Mouse (Mus musculus) MEL (cell line): ENCODE measurements around the gene Grip1. TPM values are rescaled to one million over a fixed set of nuclear protein-coding genes. Genes with fewer than 3 reads are reported as not detected.
A peak's percentile ranks its signal among the peaks of the same experiment; 100 is the strongest.

ENCODE experiments used
- DNase-seq: peaks from one replicate; pipeline ENCODE4 v3.0.0; 2011; ENCODE audit warnings: low read depth, low spot score
- H3K27ac ChIP-seq: 2 replicates; pipeline ENCODE4 v1.5.1; 2012; ENCODE audit warnings: low read depth, mild to moderate bottlenecking, control low read depth, low read length, moderate library complexity; ENCODE audit not compliant: control insufficient read depth
- H3K27me3 ChIP-seq, 2 experiments: fragments of 150-350 bp in 1 of 2; sonication (generic) in 1 of 2; 2 replicates each; pipeline ENCODE4 v1.6.1; 2012; ENCODE audit warnings: low read length in 2 of 2, mild to moderate bottlenecking in 2 of 2, improper control_type of control experiment in 1 of 2, moderate library complexity in 1 of 2; ENCODE audit not compliant: insufficient read depth in 2 of 2, control insufficient read depth in 1 of 2
- H3K36me3 ChIP-seq, 2 experiments: 2 replicates each; pipeline ENCODE4 v1.6.1; 2012 to 2014; ENCODE audit warnings: low read length in 2 of 2, improper control_type of control experiment in 1 of 2, inconsistent platforms in 1 of 2, mild to moderate bottlenecking in 1 of 2; ENCODE audit not compliant: insufficient read depth in 2 of 2, control insufficient read depth in 1 of 2
- H3K4me1 ChIP-seq, 2 experiments: fragments of 150-350 bp in 1 of 2; sonication (generic) in 1 of 2; 2 replicates each; pipeline ENCODE4 v1.6.1; 2012; ENCODE audit warnings: low read length in 2 of 2, improper control_type of control experiment in 1 of 2, mild to moderate bottlenecking in 1 of 2; ENCODE audit not compliant: insufficient read depth in 2 of 2, control insufficient read depth in 1 of 2
- H3K4me3 ChIP-seq, 2 experiments: fragments of 150-350 bp in 1 of 2; sonication (generic) in 1 of 2; 2 replicates each; pipeline ENCODE4 v1.5.1; 2012; ENCODE audit warnings: low read depth in 2 of 2, low read length in 2 of 2, mild to moderate bottlenecking in 2 of 2, moderate library complexity in 2 of 2, control low read depth in 1 of 2, improper control_type of control experiment in 1 of 2; ENCODE audit not compliant: control insufficient read depth in 1 of 2, insufficient read depth in 1 of 2
- H3K79me2 ChIP-seq: 2 replicates; pipeline ENCODE4 v1.6.1; 2012; ENCODE audit warnings: mild to moderate bottlenecking, low read length, moderate library complexity; ENCODE audit not compliant: control insufficient read depth, poor library complexity, insufficient read depth
- H3K9ac ChIP-seq: 2 replicates; pipeline ENCODE4 v1.6.1; 2012; ENCODE audit warnings: low read depth, mild to moderate bottlenecking, control low read depth, low read length, moderate library complexity; ENCODE audit not compliant: control insufficient read depth, poor library complexity, severe bottlenecking
- H3K9me3 ChIP-seq: fragments of 150-350 bp; sonication (generic); replicated peaks from 2 replicates; pipeline ENCODE4 v1.6.1; 2012; ENCODE audit warnings: mild to moderate bottlenecking, low read length, improper control_type of control experiment, moderate library complexity; ENCODE audit not compliant: insufficient read depth
- BHLHE40 ChIP-seq: IDR thresholded peaks from 2 replicates; pipeline ENCODE4 v1.6.1; 2012; ENCODE audit warnings: low read depth, mild to moderate bottlenecking, inconsistent platforms, low read length, improper control_type of control experiment, borderline replicate concordance
- CTCF ChIP-seq, 3 experiments: IDR thresholded peaks in 2 of 3; conservative IDR thresholded peaks in 1 of 3; 2 replicates each; pipeline ENCODE4 v1.5.1; 2011 to 2012; ENCODE audit warnings: low read length in 3 of 3, low read depth in 2 of 3, mild to moderate bottlenecking in 2 of 3, improper control_type of control experiment in 1 of 3, inconsistent platforms in 1 of 3, mixed read lengths in 1 of 3, moderate library complexity in 1 of 3; ENCODE audit not compliant: control insufficient read depth in 1 of 3, insufficient read depth in 1 of 3, poor library complexity in 1 of 3, severe bottlenecking in 1 of 3
- GABPA ChIP-seq: IDR thresholded peaks from 2 replicates; pipeline ENCODE4 v1.6.1; 2012; ENCODE audit warnings: low read depth, mild to moderate bottlenecking, inconsistent platforms, low read length, improper control_type of control experiment, moderate library complexity
- MXI1 ChIP-seq: IDR thresholded peaks from 2 replicates; pipeline ENCODE4 v1.6.1; 2011; ENCODE audit warnings: mild to moderate bottlenecking, low read depth, low read length, improper control_type of control experiment
- NELFE ChIP-seq: IDR thresholded peaks from 2 replicates; pipeline ENCODE4 v1.6.1; 2011; ENCODE audit warnings: low read depth, low read length, improper control_type of control experiment
- POLR2A ChIP-seq, 2 experiments: IDR thresholded peaks; 2 replicates each; pipeline ENCODE4 v1.6.1; 2011 to 2012; ENCODE audit warnings: low read length in 2 of 2, mild to moderate bottlenecking in 2 of 2, control low read depth in 1 of 2, improper control_type of control experiment in 1 of 2, low read depth in 1 of 2, moderate library complexity in 1 of 2; ENCODE audit not compliant: control insufficient read depth in 1 of 2, insufficient read depth in 1 of 2, poor library complexity in 1 of 2
- POLR2AphosphoS5 ChIP-seq: IDR thresholded peaks from 2 replicates; pipeline ENCODE4 v1.6.1; 2012; ENCODE audit warnings: low read depth, borderline replicate concordance, mild to moderate bottlenecking, inconsistent platforms, low read length, moderate library complexity, mixed read lengths
- RAD21 ChIP-seq: IDR thresholded peaks from 2 replicates; pipeline ENCODE4 v1.6.1; 2011; ENCODE audit warnings: mild to moderate bottlenecking, low read depth, low read length, improper control_type of control experiment
- SMC3 ChIP-seq: IDR thresholded peaks from 2 replicates; pipeline ENCODE4 v1.6.1; 2011; ENCODE audit warnings: low read depth, low read length, improper control_type of control experiment
- USF1 ChIP-seq: IDR thresholded peaks from 2 replicates; pipeline ENCODE4 v1.6.1; 2014; ENCODE audit warnings: low read depth, mild to moderate bottlenecking, inconsistent platforms, low read length, improper control_type of control experiment, moderate library complexity
- ZMIZ1 ChIP-seq: IDR thresholded peaks from 2 replicates; pipeline ENCODE4 v1.6.1; 2012; ENCODE audit warnings: low read depth, mild to moderate bottlenecking, inconsistent platforms, low read length, improper control_type of control experiment, moderate library complexity
- ZNF384 ChIP-seq: IDR thresholded peaks from 2 replicates; pipeline ENCODE4 v1.6.1; 2012; ENCODE audit warnings: low read depth, mild to moderate bottlenecking, inconsistent platforms, low read length, improper control_type of control experiment
- polyA plus RNA-seq, 2 experiments: library from polyadenylated mRNA; stranded (reverse) in 1 of 2; unstranded in 1 of 2; fragments of >175 nt in 1 of 2; fragments of >200 nt in 1 of 2; gene quantifications; 2 replicates each; pipeline versions ENCODE4 v1.2.1 to v1.2.4; 2012; ENCODE audit warnings: low replicate concordance in 2 of 2, low read depth in 1 of 2; ENCODE audit not compliant: insufficient read length in 2 of 2, insufficient read depth in 1 of 2, missing spikeins in 1 of 2
- total RNA-seq: library from RNA; depleted of rRNA; stranded (reverse); fragments of 300-350 nt; gene quantifications from 2 replicates; pipeline ENCODE4 v1.2.3, GENCODE M21; 2012

Grip1 gene
- total and polyA plus RNA-seq, 3 experiments, result 0.04 TPM; not detected in 2

- Histone ChIP-seq H3K36me3 (no peaks in the 10 kb centered on the region), H3K27ac (no peak overlapping the region), H3K9ac (no peak overlapping the region)
- TF ChIP-seq ZMIZ1 (no peak), SMC3 (no peak), ZNF384 (no peak), BHLHE40 (no peak), RAD21 (no peak), USF1 (no peak), NELFE (no peak), POLR2AphosphoS5 (no peak)
- TF ChIP-seq, all 39 proteins: peak for 0
- Histone ChIP-seq H3K9me3 (no peaks in the 10 kb centered on the region), H3K4me3 (no peak overlapping the region), H3K79me2 (no peaks in the 10 kb centered on the region), H3K4me1 (no peaks in the 10 kb centered on the region), H3K27me3 (no peaks in the 10 kb centered on the region)
- DNase-seq, result no peak
These were observed 155.4 kb downstream of the Grip1 start for GRCm38 (mm10) chr10:119608998-119609397.

- H3K79me2 ChIP-seq, result no peaks in the 10 kb centered on the region
- no peak overlapping the region for H3K4me3 ChIP-seq
- no peaks in the 10 kb centered on the region for H3K27me3 ChIP-seq
- H3K27ac ChIP-seq, result no peak overlapping the region
- no peak overlapping the region for H3K9ac ChIP-seq
- DNase-seq, result no peak
- TF ChIP-seq CTCF (IDR thresholded peaks at IDR 0.05 in 2 of 3, conservative IDR thresholded peaks at IDR 0.05 in 1 of 3; ENCODE audit: control insufficient read depth in 1 of 3, insufficient read depth in 1 of 3, low read depth in 2 of 3, low read length in 3 of 3, poor library complexity in 1 of 3, severe bottlenecking in 1 of 3) (peak in 1 of 3 experiments; percentile 27; a peak in 1 of 6 replicates), POLR2A (IDR thresholded peaks at IDR 0.05; ENCODE audit: control insufficient read depth in 1 of 2, insufficient read depth in 1 of 2, low read depth in 1 of 2, low read length in 2 of 2, poor library complexity in 1 of 2) (no peak)
- H3K36me3 ChIP-seq, result no peaks in the 10 kb centered on the region
- H3K9me3 ChIP-seq, result no peaks in the 10 kb centered on the region
- H3K4me1 ChIP-seq, result no peaks in the 10 kb centered on the region
These were observed 156.8 kb downstream of the Grip1 start for GRCm38 (mm10) chr10:119610279-119610895.

- Histone ChIP-seq H3K9ac (no peak overlapping the region), H3K9me3 (no peaks in the 10 kb centered on the region), H3K4me3 (no peak overlapping the region), H3K36me3 (no peaks in the 10 kb centered on the region), H3K4me1 (no peaks in the 10 kb centered on the region), H3K79me2 (no peaks in the 10 kb centered on the region), H3K27ac (no peak overlapping the region), H3K27me3 (no peaks in the 10 kb centered on the region)
- DNase-seq, result no peak
- TF ChIP-seq MXI1 (no peak), GABPA (no peak)
These were observed 158.4 kb downstream of the Grip1 start for GRCm38 (mm10) chr10:119612034-119612433.
